Mouse (Mus musculus) testis, adult 2 months (tissue): ENCODE results near the gene Gm45062. TPM values are rescaled to one million over a fixed set of nuclear protein-coding genes. Genes with fewer than 3 reads are reported as not detected.
A peak's percentile ranks its signal among the peaks of the same experiment; 100 is the strongest.

Experiments
- H3K27ac ChIP-seq: fragments of 200-500 bp; 2 replicates; pipeline ENCODE4 v1.5.1; 2012; ENCODE audit warnings: low read depth, low read length; ENCODE audit not compliant: control insufficient read depth, insufficient read depth
- H3K27me3 ChIP-seq: fragments of 200-500 bp; 2 replicates; pipeline ENCODE4 v1.6.1; 2012; ENCODE audit warnings: mild to moderate bottlenecking, low read length, moderate library complexity; ENCODE audit not compliant: control insufficient read depth, insufficient read depth
- H3K36me3 ChIP-seq: fragments of 200-500 bp; 2 replicates; pipeline ENCODE4 v1.6.1; 2012; ENCODE audit warnings: mild to moderate bottlenecking, low read length; ENCODE audit not compliant: control insufficient read depth, insufficient read depth
- H3K4me1 ChIP-seq: fragments of 200-500 bp; 2 replicates; pipeline ENCODE4 v1.6.1; 2012; ENCODE audit warnings: low read length; ENCODE audit not compliant: control insufficient read depth, insufficient read depth
- H3K4me3 ChIP-seq: fragments of 200-500 bp; 2 replicates; pipeline ENCODE4 v1.5.1; 2012; ENCODE audit warnings: low read depth, mild to moderate bottlenecking, low read length, moderate library complexity, mixed read lengths; ENCODE audit not compliant: control insufficient read depth
- CTCF ChIP-seq: fragments of 200-500 bp; IDR thresholded peaks from 2 replicates; pipeline ENCODE4 v1.5.1; 2012; ENCODE audit warnings: low read depth, mild to moderate bottlenecking, inconsistent platforms, low read length, moderate library complexity; ENCODE audit not compliant: control insufficient read depth, insufficient read depth, insufficient replicate concordance
- POLR2A ChIP-seq: fragments of 200-500 bp; IDR thresholded peaks from 2 replicates; pipeline ENCODE4 v1.6.1; 2012; ENCODE audit warnings: low read depth, mild to moderate bottlenecking, inconsistent platforms, low read length, moderate library complexity; ENCODE audit not compliant: control insufficient read depth
- polyA plus RNA-seq: library from polyadenylated mRNA; depleted of rRNA; stranded (reverse); fragments of >200 nt; gene quantifications from 2 replicates; pipeline ENCODE4 v1.2.3, GENCODE M21; 2012

Gm45062 gene
- polyA plus RNA-seq, 1 experiment: 4.6 TPM

GRCm38 (mm10) chr6:8510864-8511428 lies 251.7 kb downstream of the Gm45062 start:
- no peak for TF ChIP-seq POLR2A
- TF ChIP-seq CTCF: no peak
- Histone ChIP-seq H3K4me3 (no peak overlapping the region; the same call in 1 of the 2 replicates), H3K27ac (no peak overlapping the region), H3K27me3 (no peaks in the 10 kb centered on the region), H3K4me1 (peaks cover 2% of the 10 kb centered on the region), H3K36me3 (no peaks in the 10 kb centered on the region)

- Histone ChIP-seq H3K4me3 (no peak overlapping the region), H3K4me1 (peaks cover 2% of the 10 kb centered on the region), H3K27me3 (no peaks in the 10 kb centered on the region), H3K27ac (no peak overlapping the region), H3K36me3 (no peaks in the 10 kb centered on the region)
- TF ChIP-seq CTCF: no peak
- no peak for TF ChIP-seq POLR2A
Measured at GRCm38 (mm10) chr6:8511447-8511846, 252.2 kb downstream of the Gm45062 start.

GRCm38 (mm10) chr6:8512416-8512815 lies 253.2 kb downstream of the Gm45062 start:
- no peak overlapping the region for H3K4me3 ChIP-seq
- no peaks in the 10 kb centered on the region for H3K36me3 ChIP-seq
- no peak overlapping the region for H3K27ac ChIP-seq
- peaks cover 2% of the 10 kb centered on the region for H3K4me1 ChIP-seq
- TF ChIP-seq POLR2A (no peak), CTCF (no peak)
- no peaks in the 10 kb centered on the region for H3K27me3 ChIP-seq

GRCm38 (mm10) chr6:8519687-8520086 lies 260.4 kb downstream of the Gm45062 start:
- no peaks in the 10 kb centered on the region for H3K36me3 ChIP-seq
- no peak overlapping the region; the same call in 1 of the 2 replicates for H3K4me3 ChIP-seq
- H3K27ac ChIP-seq: no peak overlapping the region
- TF ChIP-seq POLR2A (no peak), CTCF (no peak)
- H3K4me1 ChIP-seq: no peaks in the 10 kb centered on the region
- no peaks in the 10 kb centered on the region for H3K27me3 ChIP-seq

GRCm38 (mm10) chr6:8521231-8521630 lies 262.0 kb downstream of the Gm45062 start:
- Histone ChIP-seq H3K4me1 (no peaks in the 10 kb centered on the region), H3K27ac (no peak overlapping the region), H3K4me3 (peak overlapping the region; percentile 35; the same call in 1 of the 2 replicates), H3K36me3 (no peaks in the 10 kb centered on the region), H3K27me3 (no peaks in the 10 kb centered on the region)
- TF ChIP-seq POLR2A (no peak), CTCF (no peak)

GRCm38 (mm10) chr6:8524717-8525116 lies 265.5 kb downstream of the Gm45062 start:
- H3K4me1 ChIP-seq: no peaks in the 10 kb centered on the region
- H3K4me3 ChIP-seq: no peak overlapping the region
- no peak overlapping the region for H3K27ac ChIP-seq
- no peaks in the 10 kb centered on the region for H3K27me3 ChIP-seq
- H3K36me3 ChIP-seq: no peaks in the 10 kb centered on the region
- TF ChIP-seq CTCF: no peak
- no peak for TF ChIP-seq POLR2A

- no peak overlapping the region for H3K27ac ChIP-seq
- H3K27me3 ChIP-seq: no peaks in the 10 kb centered on the region
- no peaks in the 10 kb centered on the region for H3K36me3 ChIP-seq
- TF ChIP-seq CTCF (no peak), POLR2A (no peak)
- no peak overlapping the region for H3K4me3 ChIP-seq
- H3K4me1 ChIP-seq: no peaks in the 10 kb centered on the region
Measured at GRCm38 (mm10) chr6:8531104-8531894, 272.0 kb downstream of the Gm45062 start.
